Mouse (Mus musculus): ENCODE measurements around the gene Cdt1.

Gene Cdt1

GRCm38 (mm10) chr8:122567361-122568108, at the start of gene Cdt1:
Gene Cdt1 (plus strand): TSS chr8:122568015.
- in situ Hi-C loops (cut with MboI, MseI), result loop anchor here (5.0 to 25.0 kb wide), 6 partner anchors 65 to 1980 kb away; partner anchors contain the start of genes Cyba (in 1 of the 2), Fbxo31 (in 1 of the 2), Gins2 (in 1 of the 2) and Map1lc3b (in 1 of the 2)

GRCm38 (mm10) chr8:122520611-122521010, 47.2 kb upstream of the Cdt1 start:
- in situ Hi-C loops (cut with MboI, MseI), result loop anchor here in 1 of 2 experiments (10.0 kb wide), 1 partner anchor 294 kb away; no protein-coding TSS in a partner anchor

GRCm38 (mm10) chr8:122522796-122523651, 44.8 kb upstream of the Cdt1 start:
- in situ Hi-C loops (cut with MboI, MseI), result loop anchor here in 1 of 2 experiments (10.0 kb wide), 1 partner anchor 292 kb away; no protein-coding TSS in a partner anchor

- in situ Hi-C loops (cut with MboI, MseI), result loop anchor here in 1 of 2 experiments (10.0 kb wide), 1 partner anchor 291 kb away; no protein-coding TSS in a partner anchor
These were observed 44.0 kb upstream of the Cdt1 start for GRCm38 (mm10) chr8:122523652-122524360.

GRCm38 (mm10) chr8:122524506-122524905, 43.3 kb upstream of the Cdt1 start:
- in situ Hi-C loops (cut with MboI, MseI), result loop anchor here in 1 of 2 experiments (10.0 kb wide), 1 partner anchor 290 kb away; no protein-coding TSS in a partner anchor

- in situ Hi-C loops (cut with MboI, MseI), result loop anchor here in 1 of 2 experiments (10.0 kb wide), 1 partner anchor 290 kb away; no protein-coding TSS in a partner anchor
These were observed 42.8 kb upstream of the Cdt1 start for GRCm38 (mm10) chr8:122525004-122525403.

GRCm38 (mm10) chr8:122526084-122526483, 41.7 kb upstream of the Cdt1 start:
- in situ Hi-C loops (cut with MboI, MseI), result loop anchor here in 1 of 2 experiments (10.0 kb wide), 1 partner anchor 289 kb away; no protein-coding TSS in a partner anchor

- in situ Hi-C loops (cut with MboI, MseI), result loop anchor here in 1 of 2 experiments (10.0 kb wide), 1 partner anchor 288 kb away; no protein-coding TSS in a partner anchor
These were observed 41.2 kb upstream of the Cdt1 start for GRCm38 (mm10) chr8:122526526-122527170.

- in situ Hi-C loops (cut with MboI, MseI), result loop anchor here in 1 of 2 experiments (10.0 kb wide), 1 partner anchor 287 kb away; no protein-coding TSS in a partner anchor
These were observed 39.9 kb upstream of the Cdt1 start for GRCm38 (mm10) chr8:122527937-122528336.

GRCm38 (mm10) chr8:122529159-122529558, 38.7 kb upstream of the Cdt1 start:
- in situ Hi-C loops (cut with MboI, MseI), result loop anchor here in 1 of 2 experiments (10.0 kb wide), 1 partner anchor 286 kb away; no protein-coding TSS in a partner anchor

GRCm38 (mm10) chr8:122531312-122531711, 36.5 kb upstream of the Cdt1 start:
- in situ Hi-C loops (cut with MboI, MseI), result no loop called here

GRCm38 (mm10) chr8:122537033-122537432, 30.8 kb upstream of the Cdt1 start:
- in situ Hi-C loops (cut with MboI, MseI), result no loop called here

GRCm38 (mm10) chr8:122537812-122538211, 30.0 kb upstream of the Cdt1 start:
- in situ Hi-C loops (cut with MboI, MseI), result no loop called here

GRCm38 (mm10) chr8:122538310-122539076, 29.3 kb upstream of the Cdt1 start:
- in situ Hi-C loops (cut with MboI, MseI), result no loop called here

GRCm38 (mm10) chr8:122544138-122544537, 23.7 kb upstream of the Cdt1 start:
- in situ Hi-C loops (cut with MboI, MseI), result no loop called here

- in situ Hi-C loops (cut with MboI, MseI), result no loop called here
These were observed 21.6 kb upstream of the Cdt1 start for GRCm38 (mm10) chr8:122546066-122546755.

- in situ Hi-C loops (cut with MboI, MseI), result no loop called here
These were observed 20.9 kb upstream of the Cdt1 start for GRCm38 (mm10) chr8:122546811-122547453.

- in situ Hi-C loops (cut with MboI, MseI), result no loop called here
These were observed 20.0 kb upstream of the Cdt1 start for GRCm38 (mm10) chr8:122547815-122548214.
